Mouse (Mus musculus) hindbrain, embryonic 13.5 days (tissue): ENCODE data around the gene Spcs3. TPM values are rescaled to one million over a fixed set of nuclear protein-coding genes. Genes with fewer than 3 reads are reported as not detected.

Experiments
- ATAC-seq: fragments of 200-750 bp; cut with Nextera tagmentation; 2 replicates; pipeline ENCODE4 v1.8.0; 2017; ENCODE audit warnings: moderate TSS enrichment; ENCODE audit not compliant: low FRiP score
- H3K27ac ChIP-seq: fragments of 300-500 bp; sonication (generic); 2 replicates; pipeline ENCODE4 v1.5.1; 2015; ENCODE audit warnings: inconsistent platforms, mild to moderate bottlenecking, moderate library complexity
- H3K27me3 ChIP-seq: fragments of 300-500 bp; sonication (generic); 2 replicates; pipeline ENCODE4 v1.6.1; 2015; ENCODE audit warnings: mild to moderate bottlenecking, inconsistent platforms
- H3K36me3 ChIP-seq: fragments of 300-500 bp; sonication (generic); 2 replicates; pipeline ENCODE4 v1.6.1; 2015; ENCODE audit warnings: mild to moderate bottlenecking, inconsistent platforms
- H3K4me1 ChIP-seq: fragments of 300-500 bp; sonication (generic); replicated peaks from 2 replicates; pipeline ENCODE4 v1.6.1; 2015; ENCODE audit warnings: inconsistent platforms
- H3K4me2 ChIP-seq: fragments of 300-500 bp; sonication (generic); 2 replicates; pipeline ENCODE4 v1.6.1; 2015; ENCODE audit warnings: inconsistent platforms, mild to moderate bottlenecking, moderate library complexity
- H3K4me3 ChIP-seq: fragments of 300-500 bp; sonication (generic); 2 replicates; pipeline ENCODE4 v1.5.1; 2015; ENCODE audit warnings: mild to moderate bottlenecking, inconsistent platforms
- H3K9ac ChIP-seq: fragments of 300-500 bp; sonication (generic); 2 replicates; pipeline ENCODE4 v1.6.1; 2015; ENCODE audit warnings: mild to moderate bottlenecking, inconsistent platforms
- H3K9me3 ChIP-seq: fragments of 300-500 bp; sonication (generic); 2 replicates; pipeline ENCODE4 v1.6.1; 2016; ENCODE audit warnings: inconsistent platforms
- WGBS: fragments of 180-500 bp; shearing (Covaris S2); methylation state at CpG from one replicate; pipeline ENCODE4 v1.1.7; 2015; 5-methylcytosine and 5-hydroxymethylcytosine counted together
- polyA plus RNA-seq: library from polyadenylated mRNA; unstranded; fragments of >200 nt; fragmentation: Nextera tagmentation; extraction: Ambion mirVana; gene quantifications from 2 replicates; pipeline ENCODE4 v1.2.1, GENCODE M21; 2015

Spcs3 gene
- polyA plus RNA-seq, 1 experiment from 2014 or later, result 56.2 TPM

DNA sequence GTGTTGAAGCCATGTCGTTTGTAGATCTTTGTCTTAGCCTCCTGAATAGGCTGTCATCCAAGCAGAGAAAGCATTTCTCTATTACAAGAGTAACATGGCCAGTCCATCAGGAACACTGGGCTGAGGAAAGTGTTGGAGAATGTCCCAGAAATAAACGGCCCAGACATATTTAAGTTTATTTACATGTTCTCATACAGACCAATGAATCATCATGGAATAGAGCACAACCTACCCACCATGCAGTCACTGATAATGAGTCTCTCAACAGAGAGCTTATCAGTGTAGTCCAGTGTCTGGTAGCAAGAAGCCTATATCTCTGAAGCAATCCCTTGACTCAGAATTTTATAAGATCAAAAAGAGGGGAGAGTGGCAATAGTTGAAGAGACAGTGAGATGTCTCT lies 24.7 kb downstream of the Spcs3 start:
- 85% methylated on average over 2 of the region's 2 CpGs for WGBS
- H3K4me1 ChIP-seq, result peaks cover 12% of the 10 kb centered on the region; the same call in 1 of the 2 replicates
- H3K36me3 ChIP-seq, result no peaks in the 10 kb centered on the region
- no peak overlapping the region for H3K27ac ChIP-seq
- H3K9ac ChIP-seq, result no peak overlapping the region
- no peaks in the 10 kb centered on the region for H3K9me3 ChIP-seq
- H3K4me3 ChIP-seq, result no peak overlapping the region
- no peak for ATAC-seq
- H3K27me3 ChIP-seq, result no peaks in the 10 kb centered on the region
- no peak overlapping the region for H3K4me2 ChIP-seq

GRCm38 (mm10) chr8:54503104-54503503 lies 26.7 kb downstream of the Spcs3 start:
- no peak overlapping the region for H3K4me2 ChIP-seq
- WGBS, result 79% methylated on average over 7 of the region's 7 CpGs
- no peak overlapping the region for H3K27ac ChIP-seq
- H3K9me3 ChIP-seq, result no peaks in the 10 kb centered on the region
- H3K36me3 ChIP-seq, result no peaks in the 10 kb centered on the region
- no peak for ATAC-seq
- H3K4me1 ChIP-seq, result 0 out of 2 replicates have a peak, but pooled peaks cover 3% of the 10 kb centered on the region
- no peak overlapping the region for H3K4me3 ChIP-seq
- H3K9ac ChIP-seq, result no peak overlapping the region
- H3K27me3 ChIP-seq, result no peaks in the 10 kb centered on the region

- Histone ChIP-seq H3K27me3 (0 out of 2 replicates have a peak, but pooled peaks cover 5% of the 10 kb centered on the region), H3K4me2 (no peak overlapping the region), H3K36me3 (no peaks in the 10 kb centered on the region), H3K9me3 (no peaks in the 10 kb centered on the region), H3K27ac (no peak overlapping the region), H3K9ac (no peak overlapping the region), H3K4me3 (no peak overlapping the region), H3K4me1 (no peaks in the 10 kb centered on the region)
- no peak for ATAC-seq
- WGBS, result 48% methylated on average over 3 of the region's 3 CpGs
Measured at GRCm38 (mm10) chr8:54493915-54494314, 35.9 kb downstream of the Spcs3 start.

GRCm38 (mm10) chr8:54493110-54493509 lies 36.7 kb downstream of the Spcs3 start:
- H3K9ac ChIP-seq, result no peak overlapping the region
- H3K4me3 ChIP-seq, result no peak overlapping the region
- WGBS, result 14% methylated on average over 6 of the region's 6 CpGs
- H3K27me3 ChIP-seq, result 0 out of 2 replicates have a peak, but pooled peaks cover 5% of the 10 kb centered on the region
- no peaks in the 10 kb centered on the region for H3K9me3 ChIP-seq
- no peaks in the 10 kb centered on the region for H3K4me1 ChIP-seq
- H3K4me2 ChIP-seq, result no peak overlapping the region
- H3K36me3 ChIP-seq, result no peaks in the 10 kb centered on the region
- no peak overlapping the region for H3K27ac ChIP-seq
- 0 out of 2 replicates have a peak, but pooled peaks have one; percentile 22 for ATAC-seq

- 0 out of 2 replicates have a peak, but pooled peaks have one; percentile 9 for ATAC-seq
- Histone ChIP-seq H3K4me3 (no peak overlapping the region), H3K4me2 (no peak overlapping the region), H3K27ac (no peak overlapping the region), H3K9ac (no peak overlapping the region), H3K27me3 (0 out of 2 replicates have a peak, but pooled peaks cover 5% of the 10 kb centered on the region), H3K4me1 (no peaks in the 10 kb centered on the region), H3K9me3 (no peaks in the 10 kb centered on the region), H3K36me3 (no peaks in the 10 kb centered on the region)
- 91% methylated on average over 4 of the region's 4 CpGs for WGBS
Measured at GRCm38 (mm10) chr8:54491934-54492333, 37.9 kb downstream of the Spcs3 start.

DNA sequence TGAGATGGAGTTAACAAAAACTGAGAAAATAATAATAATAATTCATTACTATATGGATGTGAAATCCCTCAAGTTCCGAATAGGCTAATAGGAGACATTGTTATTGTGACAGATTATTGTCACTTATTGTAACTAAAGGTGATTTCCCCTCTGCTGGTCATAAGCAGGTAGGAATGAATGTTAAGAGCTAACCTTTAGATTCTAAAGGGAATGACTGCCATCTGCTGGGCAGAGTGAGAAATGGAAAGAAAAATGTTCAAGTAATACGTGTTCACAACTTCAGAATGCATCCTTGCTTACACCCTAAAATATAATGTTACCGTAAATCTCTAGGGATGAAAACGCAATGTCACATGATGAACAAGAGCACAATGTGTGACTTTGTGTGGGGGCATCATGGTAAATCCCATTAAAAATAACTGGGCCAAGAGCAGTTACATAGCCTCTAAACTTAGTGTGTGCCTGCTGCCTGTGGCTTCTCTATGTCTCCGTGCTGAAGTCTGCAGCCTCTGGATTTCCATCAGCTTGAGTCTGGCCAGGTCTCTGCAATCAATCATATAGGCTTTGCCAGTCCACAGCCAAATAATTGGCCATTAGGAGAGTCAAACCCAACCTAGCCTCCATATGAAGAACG lies 38.6 kb downstream of the Spcs3 start:
- Histone ChIP-seq H3K9me3 (no peaks in the 10 kb centered on the region), H3K36me3 (no peaks in the 10 kb centered on the region), H3K4me1 (no peaks in the 10 kb centered on the region), H3K27me3 (0 out of 2 replicates have a peak, but pooled peaks cover 5% of the 10 kb centered on the region), H3K27ac (no peak overlapping the region), H3K9ac (no peak overlapping the region), H3K4me2 (no peak overlapping the region), H3K4me3 (no peak overlapping the region)
- WGBS, result 28% methylated on average over 6 of the region's 6 CpGs
- peak; percentile 60; the same call in 1 of the 2 replicates for ATAC-seq

GRCm38 (mm10) chr8:54488437-54488836 lies 41.4 kb downstream of the Spcs3 start:
- no peak overlapping the region for H3K4me2 ChIP-seq
- no peak overlapping the region for H3K27ac ChIP-seq
- 0 out of 2 replicates have a peak, but pooled peaks cover 5% of the 10 kb centered on the region for H3K27me3 ChIP-seq
- H3K4me1 ChIP-seq, result no peaks in the 10 kb centered on the region
- WGBS, result 76% methylated on average over 4 of the region's 4 CpGs
- no peaks in the 10 kb centered on the region for H3K36me3 ChIP-seq
- H3K4me3 ChIP-seq, result no peak overlapping the region
- no peaks in the 10 kb centered on the region for H3K9me3 ChIP-seq
- H3K9ac ChIP-seq, result no peak overlapping the region
- ATAC-seq, result no peak

DNA sequence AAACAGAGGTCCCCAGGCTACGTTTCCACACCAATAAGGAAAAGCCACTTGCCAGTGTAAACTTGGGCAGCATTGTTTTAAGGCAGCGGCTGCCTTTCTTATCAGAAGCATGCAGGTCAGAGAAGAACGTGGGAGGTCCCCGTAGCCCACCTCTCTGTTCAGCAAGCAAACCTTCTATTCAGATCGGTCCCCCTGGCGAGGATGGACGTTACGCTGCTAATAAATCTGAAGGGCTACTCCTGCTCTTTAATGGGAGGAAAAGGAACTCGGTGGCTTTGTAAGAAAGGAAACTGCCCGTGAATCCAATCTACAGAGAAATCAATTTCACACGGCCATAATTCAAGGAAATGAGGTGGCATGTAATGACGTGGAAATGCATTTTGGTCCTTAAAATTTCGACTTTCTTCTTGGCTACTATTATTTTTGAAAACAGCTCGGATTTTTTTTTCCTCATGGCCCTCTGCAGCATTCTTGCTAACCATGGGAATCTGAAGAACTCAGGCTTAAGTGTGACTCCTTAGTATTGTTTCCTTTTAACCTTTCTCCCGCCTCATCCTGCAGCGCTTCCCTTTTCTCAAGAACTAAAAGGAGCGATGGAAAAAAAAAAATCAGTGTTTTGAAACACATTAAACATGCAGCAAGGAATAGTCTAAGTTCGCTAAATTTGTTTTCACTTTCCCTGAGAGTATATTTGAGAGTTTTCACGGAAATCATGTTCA lies 43.1 kb downstream of the Spcs3 start:
- Histone ChIP-seq H3K4me2 (peak overlapping the region; percentile 29), H3K27ac (no peak overlapping the region), H3K9ac (no peak overlapping the region), H3K4me3 (peak overlapping the region; percentile 1; the same call in 1 of the 2 replicates), H3K27me3 (0 out of 2 replicates have a peak, but pooled peaks cover under 1% of the 10 kb centered on the region), H3K9me3 (no peaks in the 10 kb centered on the region), H3K36me3 (no peaks in the 10 kb centered on the region), H3K4me1 (no peaks in the 10 kb centered on the region)
- no peak for ATAC-seq
- WGBS, result 30% methylated on average over 19 of the region's 19 CpGs

Other genes starting within 250 kb of the Spcs3 start
- 6.7 and 7.9 TPM in 2 replicates for gene Asb5, start 418 bp downstream of the Spcs3 start, polyA plus RNA-seq
- gene Spata4, start 70.8 kb upstream of the Spcs3 start, polyA plus RNA-seq, result 0.16 and 0.38 TPM in 2 replicates